In genomic region chr5:122653446-122654267, GRCm38 (mm10) we compare ENCODE assay signal across 7 mouse cellular contexts. TPM values are rescaled to one million over a fixed set of nuclear protein-coding genes. Genes with fewer than 3 reads are reported as not detected.
A peak's percentile ranks its signal among the peaks of the same experiment; 100 is the strongest.
DNase-seq lines count a peak whose midpoint lies in the region; ATAC-seq and TF ChIP-seq lines count a peak whose summit lies in the region.

No protein-coding gene starts in this region.

- no peak for TF ChIP-seq CTCF in lung, embryonic 14.5 days (IDR thresholded peaks at IDR 0.05; ENCODE audit: low read depth)
- no peak for TF ChIP-seq CTCF in brain, embryonic 14.5 days (IDR thresholded peaks at IDR 0.05; ENCODE audit: borderline replicate concordance, extremely low read depth, insufficient read depth, insufficient read length)
- no peak for TF ChIP-seq CTCF in hindbrain, postnatal 0 days (IDR thresholded peaks at IDR 0.05; ENCODE audit: low read depth)

- no peaks in the 10 kb centered on the region for H3K9me3 ChIP-seq in lung, embryonic 14.5 days (ENCODE audit: low read depth, low read length)
- H3K9me3 ChIP-seq in hindbrain, postnatal 0 days (ENCODE audit: low read length), result no peaks in the 10 kb centered on the region
- H3K9me3 ChIP-seq in midbrain, embryonic 16.5 days (replicated peaks; ENCODE audit: control insufficient read depth, low read length, poor library complexity, severe bottlenecking), result no peaks in the 10 kb centered on the region

- H3K4me1 ChIP-seq in lung, embryonic 14.5 days (ENCODE audit: insufficient read depth), result peaks cover 4% of the 10 kb centered on the region
- peaks cover 20% of the 10 kb centered on the region; the same call in 1 of the 2 replicates for H3K4me1 ChIP-seq in hindbrain, postnatal 0 days (ENCODE audit: insufficient read depth, low read length)
- H3K4me1 ChIP-seq in midbrain, embryonic 16.5 days (ENCODE audit: control insufficient read depth, insufficient read depth, low read length), result peaks cover 28% of the 10 kb centered on the region

- DNase-seq in lung, embryonic 14.5 days, result peak; percentile 68
- DNase-seq in lung, postnatal 4 days, result no peak
- DNase-seq in brain, embryonic 14.5 days (ENCODE audit: low read depth), result peak; percentile 90
- peak; percentile 60 for DNase-seq in embryo, embryonic 10.5 days (ENCODE audit: low spot score)
- peak; percentile 54 for DNase-seq in hindbrain, postnatal 0 days (ENCODE audit: low spot score)
- no peak for DNase-seq in adipocyte (ENCODE audit: low spot score)

- TF ChIP-seq POLR2A in brain, embryonic 14.5 days (IDR thresholded peaks at IDR 0.05; ENCODE audit: borderline replicate concordance, extremely low read depth, insufficient read depth, insufficient read length, poor library complexity, severe bottlenecking), result no peak

- no peaks in the 10 kb centered on the region for H3K36me3 ChIP-seq in lung, embryonic 14.5 days (ENCODE audit: insufficient read depth)
- H3K36me3 ChIP-seq in hindbrain, postnatal 0 days (ENCODE audit: insufficient read depth, low read length), result no peaks in the 10 kb centered on the region
- no peaks in the 10 kb centered on the region for H3K36me3 ChIP-seq in midbrain, embryonic 16.5 days (ENCODE audit: control insufficient read depth, insufficient read depth, low read length)

- WGBS in lung, embryonic 14.5 days, result 35% methylated on average over 15 of the region's 15 CpGs
- 15% methylated on average over 15 of the region's 15 CpGs for WGBS in hindbrain, postnatal 0 days
- 7% methylated on average over 15 of the region's 15 CpGs for WGBS in midbrain, embryonic 16.5 days

- ATAC-seq in lung, embryonic 14.5 days (ENCODE audit: insufficient read depth), result peak; percentile 55
- peak; percentile 76 for ATAC-seq in hindbrain, postnatal 0 days
- peak; percentile 89 for ATAC-seq in midbrain, embryonic 16.5 days

- peak overlapping the region; percentile 67 for H3K27ac ChIP-seq in lung, embryonic 14.5 days (ENCODE audit: low read depth)
- peak overlapping the region; percentile 65 for H3K27ac ChIP-seq in hindbrain, postnatal 0 days
- peak overlapping the region; percentile 67 for H3K27ac ChIP-seq in midbrain, embryonic 16.5 days (ENCODE audit: low read length)

- no peaks in the 10 kb centered on the region for H3K27me3 ChIP-seq in lung, embryonic 14.5 days (ENCODE audit: insufficient read depth, low read length)
- no peaks in the 10 kb centered on the region for H3K27me3 ChIP-seq in hindbrain, postnatal 0 days (ENCODE audit: insufficient read depth, low read length)
- no peaks in the 10 kb centered on the region for H3K27me3 ChIP-seq in midbrain, embryonic 16.5 days (ENCODE audit: control insufficient read depth, insufficient read depth, low read depth, low read length)

- peak overlapping the region; percentile 1; the same call in 1 of the 2 replicates for H3K4me2 ChIP-seq in lung, embryonic 14.5 days
- peak overlapping the region; percentile 25; the same call in 1 of the 2 replicates for H3K4me2 ChIP-seq in hindbrain, postnatal 0 days (ENCODE audit: low read depth, low read length)
- H3K4me2 ChIP-seq in midbrain, embryonic 16.5 days (ENCODE audit: low read length), result peak overlapping the region; percentile 7

- no peak overlapping the region for H3K4me3 ChIP-seq in lung, embryonic 14.5 days (ENCODE audit: low read depth, low read length)
- no peak overlapping the region for H3K4me3 ChIP-seq in hindbrain, postnatal 0 days (ENCODE audit: low read length)
- H3K4me3 ChIP-seq in midbrain, embryonic 16.5 days (ENCODE audit: low read depth, low read length), result no peak overlapping the region

- H3K9ac ChIP-seq in lung, embryonic 14.5 days, result peak overlapping the region; percentile 35; the same call in 1 of the 2 replicates
- no peak overlapping the region for H3K9ac ChIP-seq in hindbrain, postnatal 0 days (replicated peaks; ENCODE audit: low read length)
- no peak overlapping the region for H3K9ac ChIP-seq in midbrain, embryonic 16.5 days (ENCODE audit: low read depth, low read length)

RNA-seq across cellular contexts. Expression of gene P2rx7, which starts 9.9 kb away (rescaled TPM):
- polyA plus RNA-seq in lung, embryonic 14.5 days (2014; fragmentation: Nextera tagmentation; extraction: Ambion mirVana), result 1.3 and 2.7 TPM in 2 replicates
- polyA plus RNA-seq in brain, embryonic 14.5 days (2012; rRNA removed), result 3.5 and 7.7 TPM in 2 replicates
- 13.5 and 16.2 TPM in 2 replicates for total RNA-seq in hindbrain, postnatal 0 days (2014; rRNA removed)
- polyA plus RNA-seq in hindbrain, postnatal 0 days (2015; fragmentation: Nextera tagmentation; extraction: Ambion mirVana), result 7.1 and 7.3 TPM in 2 replicates
- 1.8 and 2.5 TPM in 2 replicates for polyA plus RNA-seq in midbrain, embryonic 16.5 days (2015; fragmentation: Nextera tagmentation; extraction: Ambion mirVana)

RNA-seq across cellular contexts. Expression of gene Ift81, which starts 39.3 kb away (rescaled TPM):
- polyA plus RNA-seq in lung, embryonic 14.5 days (2014; fragmentation: Nextera tagmentation; extraction: Ambion mirVana), result 38.4 and 39.6 TPM in 2 replicates
- polyA plus RNA-seq in brain, embryonic 14.5 days (2012; rRNA removed), result 26.1 and 26.9 TPM in 2 replicates
- total RNA-seq in hindbrain, postnatal 0 days (2014; rRNA removed), result 21.3 and 32.3 TPM in 2 replicates
- 66.3 and 66.5 TPM in 2 replicates for polyA plus RNA-seq in hindbrain, postnatal 0 days (2015; fragmentation: Nextera tagmentation; extraction: Ambion mirVana)
- polyA plus RNA-seq in midbrain, embryonic 16.5 days (2015; fragmentation: Nextera tagmentation; extraction: Ambion mirVana), result 71.6 and 86.7 TPM in 2 replicates

RNA-seq across cellular contexts. Expression of gene P2rx4, which starts 53.7 kb away (rescaled TPM):
- 13.1 and 15.7 TPM in 2 replicates for polyA plus RNA-seq in lung, embryonic 14.5 days (2014; fragmentation: Nextera tagmentation; extraction: Ambion mirVana)
- polyA plus RNA-seq in brain, embryonic 14.5 days (2012; rRNA removed), result 9.7 and 13.1 TPM in 2 replicates
- total RNA-seq in hindbrain, postnatal 0 days (2014; rRNA removed), result 11.6 and 17.4 TPM in 2 replicates
- 21.1 and 21.7 TPM in 2 replicates for polyA plus RNA-seq in hindbrain, postnatal 0 days (2015; fragmentation: Nextera tagmentation; extraction: Ambion mirVana)
- polyA plus RNA-seq in midbrain, embryonic 16.5 days (2015; fragmentation: Nextera tagmentation; extraction: Ambion mirVana), result 14.6 and 15.3 TPM in 2 replicates

Comparison
In these comparisons a context has a peak if more than half of its experiments do, and no peak if none do; other contexts are left out.
1. DNase-seq: peak in lung, embryonic 14.5 days (single experiment), brain, embryonic 14.5 days (single experiment), embryo, embryonic 10.5 days (single experiment) and hindbrain, postnatal 0 days (single experiment); none in lung, postnatal 4 days (0 of 2) and adipocyte (single experiment).
2. Peak in every context shown above with its lines, with median percentiles within 50 percentile points of each other: ATAC-seq, H3K27ac ChIP-seq and H3K4me2 ChIP-seq.